Mouse (Mus musculus) lung, adult 2 months (tissue): Measurements from ENCODE around the gene Kalrn.

Source experiments
- CTCF ChIP-seq: fragments of 200-500 bp; IDR thresholded peaks from 2 replicates; pipeline ENCODE4 v1.5.1; 2011; ENCODE audit warnings: mild to moderate bottlenecking, low read length, control low read depth; ENCODE audit not compliant: insufficient read depth
- POLR2A ChIP-seq: fragments of 200-500 bp; IDR thresholded peaks from 2 replicates; pipeline ENCODE4 v1.6.1; 2011; ENCODE audit warnings: low read depth, mild to moderate bottlenecking, control low read depth, low read length, borderline replicate concordance; ENCODE audit errors: extremely low read depth

- TF ChIP-seq CTCF (no peak), POLR2A (no peak)
These were observed 632.0 kb downstream of the Kalrn start for GRCm38 (mm10) chr16:33941271-33941781.
